13 mouse cellular contexts compared by ENCODE assay signal in the genomic region with DNA sequence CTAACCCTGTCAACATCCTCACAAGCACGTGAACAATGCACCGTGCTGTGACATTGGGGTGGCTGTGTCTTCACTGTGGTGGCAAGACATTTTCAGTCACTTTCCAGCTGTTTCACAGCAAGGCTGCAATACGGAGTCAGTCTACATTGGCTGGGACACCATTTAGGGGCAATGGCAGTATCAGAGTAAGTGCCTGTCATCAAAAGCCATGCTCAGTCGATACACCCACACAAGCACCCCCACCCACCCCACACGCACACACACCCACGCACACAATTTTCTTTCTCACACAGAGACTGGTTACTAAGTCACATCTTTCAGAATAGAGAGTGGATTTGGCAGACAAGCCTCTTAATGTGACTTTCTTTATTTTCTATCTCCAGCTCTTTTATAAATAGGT.
DNase-seq lines count a peak whose midpoint lies in the region; ATAC-seq and TF ChIP-seq lines count a peak whose summit lies in the region.
"Had no signal": no experiment of that assay in that cellular context is flagged by ENCODE, and none has a peak within 500 bp of the region (broad histone marks: within the 10 kb centered on the region; RNA-seq: fewer than 3 reads in every experiment).

No protein-coding gene starts in this region.

- WGBS in forebrain, embryonic 13.5 days = 67% methylated on average over 6 of the region's 6 CpGs
- 91% methylated on average over 6 of the region's 6 CpGs for WGBS in forebrain, embryonic 10.5 days
- 70% methylated on average over 6 of the region's 6 CpGs for WGBS in neural tube, embryonic 13.5 days
- 60% methylated on average over 6 of the region's 6 CpGs for WGBS in hindbrain, embryonic 15.5 days
- 55% methylated on average over 6 of the region's 6 CpGs for WGBS in neural tube, embryonic 15.5 days
- WGBS in lung, postnatal 0 days = 87% methylated on average over 6 of the region's 6 CpGs

- no peak overlapping the region for H3K4me3 ChIP-seq in forebrain, embryonic 13.5 days
- H3K4me3 ChIP-seq in forebrain, embryonic 10.5 days = no peak overlapping the region
- H3K4me3 ChIP-seq in neural tube, embryonic 13.5 days = no peak overlapping the region
- no peak overlapping the region for H3K4me3 ChIP-seq in hindbrain, embryonic 15.5 days
- H3K4me3 ChIP-seq in neural tube, embryonic 15.5 days (replicated peaks) = no peak overlapping the region
- no peak overlapping the region for H3K4me3 ChIP-seq in lung, postnatal 0 days (ENCODE audit: low read depth, low read length)
- H3K4me3 ChIP-seq: embryonic facial prominence, embryonic 15.5 days; limb, embryonic 15.5 days had no signal

- H3K27ac ChIP-seq in forebrain, embryonic 13.5 days = peak overlapping the region; percentile 57
- H3K27ac ChIP-seq in forebrain, embryonic 10.5 days = no peak overlapping the region
- peak overlapping the region; percentile 75 for H3K27ac ChIP-seq in neural tube, embryonic 13.5 days (replicated peaks)
- peak overlapping the region; percentile 40; the same call in 1 of the 2 replicates for H3K27ac ChIP-seq in hindbrain, embryonic 15.5 days (replicated peaks)
- H3K27ac ChIP-seq in neural tube, embryonic 15.5 days (replicated peaks) = peak overlapping the region; percentile 56
- no peak overlapping the region for H3K27ac ChIP-seq in lung, postnatal 0 days (ENCODE audit: low read length)
- H3K27ac ChIP-seq: embryonic facial prominence, embryonic 15.5 days; limb, embryonic 15.5 days had no signal

- no peaks in the 10 kb centered on the region for H3K9me3 ChIP-seq in forebrain, embryonic 13.5 days (replicated peaks)
- no peaks in the 10 kb centered on the region for H3K9me3 ChIP-seq in forebrain, embryonic 10.5 days
- H3K9me3 ChIP-seq in neural tube, embryonic 13.5 days = no peaks in the 10 kb centered on the region
- no peaks in the 10 kb centered on the region for H3K9me3 ChIP-seq in hindbrain, embryonic 15.5 days
- no peaks in the 10 kb centered on the region for H3K9me3 ChIP-seq in neural tube, embryonic 15.5 days (replicated peaks)
- H3K9me3 ChIP-seq in lung, postnatal 0 days (ENCODE audit: low read length) = no peaks in the 10 kb centered on the region
- H3K9me3 ChIP-seq: embryonic facial prominence, embryonic 15.5 days; limb, embryonic 15.5 days had no signal

- no peak for TF ChIP-seq EP300 in lung, postnatal 0 days (IDR thresholded peaks at IDR 0.05)

- no peak for TF ChIP-seq CTCF in lung, postnatal 0 days (IDR thresholded peaks at IDR 0.05)

- no peak overlapping the region for H3K4me2 ChIP-seq in forebrain, embryonic 13.5 days
- H3K4me2 ChIP-seq in neural tube, embryonic 13.5 days = no peak overlapping the region
- H3K4me2 ChIP-seq in hindbrain, embryonic 15.5 days = no peak overlapping the region
- no peak overlapping the region for H3K4me2 ChIP-seq in neural tube, embryonic 15.5 days
- H3K4me2 ChIP-seq in lung, postnatal 0 days (replicated peaks; ENCODE audit: low read depth, low read length) = no peak overlapping the region
- H3K4me2 ChIP-seq: embryonic facial prominence, embryonic 15.5 days; limb, embryonic 15.5 days had no signal

- peaks cover 68% of the 10 kb centered on the region for H3K4me1 ChIP-seq in forebrain, embryonic 13.5 days
- peaks cover 24% of the 10 kb centered on the region for H3K4me1 ChIP-seq in forebrain, embryonic 10.5 days
- peaks cover 64% of the 10 kb centered on the region for H3K4me1 ChIP-seq in neural tube, embryonic 13.5 days (replicated peaks)
- peaks cover 55% of the 10 kb centered on the region for H3K4me1 ChIP-seq in hindbrain, embryonic 15.5 days (replicated peaks)
- peaks cover 53% of the 10 kb centered on the region for H3K4me1 ChIP-seq in neural tube, embryonic 15.5 days
- H3K4me1 ChIP-seq in lung, postnatal 0 days (ENCODE audit: insufficient read depth, low read depth, low read length) = no peaks in the 10 kb centered on the region

- H3K27me3 ChIP-seq in forebrain, embryonic 13.5 days = no peaks in the 10 kb centered on the region
- no peaks in the 10 kb centered on the region for H3K27me3 ChIP-seq in forebrain, embryonic 10.5 days (ENCODE audit: poor library complexity, severe bottlenecking)
- H3K27me3 ChIP-seq in neural tube, embryonic 13.5 days = no peaks in the 10 kb centered on the region
- H3K27me3 ChIP-seq in hindbrain, embryonic 15.5 days = no peaks in the 10 kb centered on the region
- H3K27me3 ChIP-seq in neural tube, embryonic 15.5 days (replicated peaks) = no peaks in the 10 kb centered on the region
- H3K27me3 ChIP-seq in lung, postnatal 0 days (replicated peaks; ENCODE audit: insufficient read depth, low read length) = no peaks in the 10 kb centered on the region
- H3K27me3 ChIP-seq: CH12.LX; embryonic facial prominence, embryonic 15.5 days; limb, embryonic 15.5 days had no signal

- peak; percentile 2; the same call in 1 of the 2 replicates for ATAC-seq in forebrain, embryonic 13.5 days
- no peak for ATAC-seq in neural tube, embryonic 13.5 days (ENCODE audit: low read depth)
- ATAC-seq in hindbrain, embryonic 15.5 days (ENCODE audit: low FRiP score, low read depth) = peak; percentile 1; the same call in 1 of the 2 replicates
- 0 out of 2 replicates have a peak, but pooled peaks have one; percentile 30 for ATAC-seq in neural tube, embryonic 15.5 days (ENCODE audit: low FRiP score)
- no peak for ATAC-seq in lung, postnatal 0 days
- ATAC-seq: liver, postnatal 0 days had no signal

- no peak overlapping the region for H3K9ac ChIP-seq in forebrain, embryonic 13.5 days
- H3K9ac ChIP-seq in neural tube, embryonic 13.5 days = no peak overlapping the region
- no peak overlapping the region for H3K9ac ChIP-seq in hindbrain, embryonic 15.5 days
- no peak overlapping the region for H3K9ac ChIP-seq in neural tube, embryonic 15.5 days (replicated peaks)
- no peak overlapping the region for H3K9ac ChIP-seq in lung, postnatal 0 days (replicated peaks; ENCODE audit: low read depth)
- H3K9ac ChIP-seq: embryonic facial prominence, embryonic 15.5 days; limb, embryonic 15.5 days; liver, postnatal 0 days had no signal

- H3K36me3 ChIP-seq in forebrain, embryonic 13.5 days (ENCODE audit: poor library complexity, severe bottlenecking) = no peaks in the 10 kb centered on the region
- peaks cover 6% of the 10 kb centered on the region for H3K36me3 ChIP-seq in forebrain, embryonic 10.5 days (replicated peaks)
- H3K36me3 ChIP-seq in neural tube, embryonic 13.5 days = no peaks in the 10 kb centered on the region
- H3K36me3 ChIP-seq in hindbrain, embryonic 15.5 days = no peaks in the 10 kb centered on the region
- H3K36me3 ChIP-seq in neural tube, embryonic 15.5 days = no peaks in the 10 kb centered on the region
- H3K36me3 ChIP-seq in lung, postnatal 0 days (ENCODE audit: insufficient read depth, low read length) = no peaks in the 10 kb centered on the region
- H3K36me3 ChIP-seq: embryonic facial prominence, embryonic 15.5 days had no signal

- DNase-seq in forebrain, embryonic 10.5 days (ENCODE audit: extremely low spot score, low spot score) = no peak
- no peak for DNase-seq in neural tube, embryonic 10.5 days (ENCODE audit: extremely low spot score, low spot score)
- no peak for DNase-seq in spleen, postnatal 14 days (ENCODE audit: low spot score in 2 of 2)
- DNase-seq in lung, postnatal 0 days (ENCODE audit: low spot score) = no peak
- DNase-seq: cerebellum, adult 9-11 months had no signal

Comparison
In these comparisons a context has a peak if more than half of its experiments do, and no peak if none do; other contexts are left out.
1. ATAC-seq: peak in forebrain, embryonic 13.5 days (single experiment), hindbrain, embryonic 15.5 days (single experiment) and neural tube, embryonic 15.5 days (single experiment); none in neural tube, embryonic 13.5 days (single experiment) and lung, postnatal 0 days (single experiment).
2. H3K27ac ChIP-seq: peak in forebrain, embryonic 13.5 days (single experiment), neural tube, embryonic 13.5 days (single experiment), hindbrain, embryonic 15.5 days (single experiment) and neural tube, embryonic 15.5 days (single experiment); none in forebrain, embryonic 10.5 days (single experiment) and lung, postnatal 0 days (single experiment).